Mouse (Mus musculus): ENCODE results near the gene Tex29. TPM values are rescaled to one million over a fixed set of nuclear protein-coding genes. Genes with fewer than 3 reads are reported as not detected.

Gene Tex29
- polyA plus RNA-seq, 2 experiments = 0.23 TPM; not detected in 1

DNA sequence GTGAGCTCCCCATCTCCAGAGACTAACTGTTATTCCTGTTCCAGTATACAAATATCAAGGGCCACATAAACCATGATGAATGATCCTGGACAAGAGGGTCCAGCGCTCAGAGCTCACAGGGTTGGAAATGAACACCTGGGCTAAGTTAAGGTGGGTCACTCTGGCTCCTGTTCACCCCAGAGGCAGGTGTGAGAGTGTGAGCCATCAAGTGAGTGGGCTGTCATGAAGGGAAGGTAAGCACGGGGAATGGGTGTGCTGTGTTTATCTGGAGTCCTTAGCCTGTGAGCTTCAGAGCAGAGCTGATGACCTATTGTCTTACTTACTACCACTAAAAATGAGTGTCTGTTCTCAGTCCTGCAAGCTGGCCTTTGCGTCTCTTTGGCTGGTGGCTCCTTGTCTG, 44.4 kb downstream of the Tex29 start:
- H3K36me3 ChIP-seq (ENCODE audit: control insufficient read depth, insufficient read depth, low read length) = no peaks in the 10 kb centered on the region
- no peak overlapping the region for H3K4me3 ChIP-seq (replicated peaks; ENCODE audit: low read length)
- no peak overlapping the region for H3K4me2 ChIP-seq (replicated peaks; ENCODE audit: low read depth, low read length, severe bottlenecking)
- ATAC-seq (ENCODE audit: low FRiP score, low read depth) (no peak), DNase-seq (ENCODE audit: low spot score) (no peak)
- no peak overlapping the region for H3K9ac ChIP-seq (ENCODE audit: low read depth, low read length, severe bottlenecking)
- no peaks in the 10 kb centered on the region for H3K4me1 ChIP-seq (ENCODE audit: control insufficient read depth, insufficient read depth, low read length)
- H3K9me3 ChIP-seq (ENCODE audit: control insufficient read depth, low read length) = no peaks in the 10 kb centered on the region
- 96% methylated on average over 3 of the region's 3 CpGs for WGBS
- H3K27ac ChIP-seq (replicated peaks; ENCODE audit: low read depth, low read length) = no peak overlapping the region
- no peaks in the 10 kb centered on the region for H3K27me3 ChIP-seq (ENCODE audit: control insufficient read depth, insufficient read depth, low read length)
- TF ChIP-seq POLR2A (IDR thresholded peaks at IDR 0.05; ENCODE audit: borderline replicate concordance, extremely low read depth, insufficient read depth, insufficient read length) = no peak

DNA sequence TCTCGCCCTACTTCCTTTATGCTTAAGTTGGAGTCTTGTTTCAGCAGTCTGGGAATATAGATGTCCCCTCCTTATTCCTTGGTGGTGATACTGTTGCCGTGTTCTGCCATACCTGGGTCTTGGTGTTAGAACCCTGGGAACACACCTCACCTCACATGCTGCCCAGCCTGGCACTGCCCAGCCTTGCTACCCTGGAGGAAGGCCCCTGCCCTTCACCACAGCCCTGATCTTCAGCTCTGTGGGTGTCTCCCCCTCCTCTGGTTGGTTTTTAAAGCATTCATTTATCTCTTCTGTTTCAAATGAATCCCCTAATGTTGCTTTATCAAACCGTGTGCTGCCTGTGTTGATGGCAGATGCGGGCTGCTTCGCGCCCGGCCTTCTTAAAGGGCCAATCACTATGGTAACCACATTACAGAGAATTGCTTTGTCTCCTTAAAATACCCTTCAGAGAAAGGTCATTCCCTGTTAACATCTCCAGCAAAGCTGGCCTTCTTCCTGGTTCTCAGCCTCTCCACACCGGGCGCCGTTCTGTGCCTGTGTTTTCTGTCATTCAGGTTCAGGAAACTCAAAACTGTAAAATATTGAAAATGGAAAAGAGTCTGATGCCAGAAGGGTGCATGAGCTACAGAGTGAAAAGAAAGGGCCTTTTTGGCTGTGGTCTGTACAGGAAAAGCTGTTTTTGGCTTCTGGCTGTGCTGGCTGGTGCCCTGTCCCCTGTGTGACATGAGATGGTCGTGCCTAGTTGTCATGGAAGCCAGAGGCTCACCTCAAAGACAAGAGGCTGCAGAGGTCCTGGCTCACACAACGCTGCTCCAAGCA, 45.8 kb downstream of the Tex29 start:
- no peak overlapping the region for H3K4me2 ChIP-seq (replicated peaks; ENCODE audit: low read depth, low read length, severe bottlenecking)
- H3K4me1 ChIP-seq (ENCODE audit: control insufficient read depth, insufficient read depth, low read length) = no peaks in the 10 kb centered on the region
- H3K27ac ChIP-seq (replicated peaks; ENCODE audit: low read depth, low read length) = no peak overlapping the region
- no peak for DNase-seq (ENCODE audit: low spot score)
- H3K4me3 ChIP-seq (replicated peaks; ENCODE audit: low read length) = no peak overlapping the region
- TF ChIP-seq POLR2A (IDR thresholded peaks at IDR 0.05; ENCODE audit: borderline replicate concordance, extremely low read depth, insufficient read depth, insufficient read length) = no peak
- no peak for ATAC-seq (ENCODE audit: low FRiP score, low read depth)
- WGBS = 78% methylated on average over 12 of the region's 12 CpGs
- no peaks in the 10 kb centered on the region for H3K27me3 ChIP-seq (ENCODE audit: control insufficient read depth, insufficient read depth, low read length)
- no peaks in the 10 kb centered on the region for H3K9me3 ChIP-seq (ENCODE audit: control insufficient read depth, low read length)
- H3K36me3 ChIP-seq (ENCODE audit: control insufficient read depth, insufficient read depth, low read length) = no peaks in the 10 kb centered on the region
- H3K9ac ChIP-seq (ENCODE audit: low read depth, low read length, severe bottlenecking) = no peak overlapping the region

GRCm38 (mm10) chr8:11886824-11887223, 46.5 kb downstream of the Tex29 start:
- 87% methylated on average over 2 of the region's 2 CpGs for WGBS
- Histone ChIP-seq H3K9me3 (ENCODE audit: control insufficient read depth, low read length) (no peaks in the 10 kb centered on the region), H3K27me3 (ENCODE audit: control insufficient read depth, insufficient read depth, low read length) (no peaks in the 10 kb centered on the region), H3K9ac (ENCODE audit: low read depth, low read length, severe bottlenecking) (no peak overlapping the region), H3K4me1 (ENCODE audit: control insufficient read depth, insufficient read depth, low read length) (no peaks in the 10 kb centered on the region), H3K4me2 (replicated peaks; ENCODE audit: low read depth, low read length, severe bottlenecking) (no peak overlapping the region), H3K36me3 (ENCODE audit: control insufficient read depth, insufficient read depth, low read length) (no peaks in the 10 kb centered on the region), H3K4me3 (replicated peaks; ENCODE audit: low read length) (no peak overlapping the region), H3K27ac (replicated peaks; ENCODE audit: low read depth, low read length) (no peak overlapping the region)
- TF ChIP-seq POLR2A (IDR thresholded peaks at IDR 0.05; ENCODE audit: borderline replicate concordance, extremely low read depth, insufficient read depth, insufficient read length) = no peak
- no peak for DNase-seq (ENCODE audit: low spot score)
- no peak for ATAC-seq (ENCODE audit: low FRiP score, low read depth)

- H3K27me3 ChIP-seq (ENCODE audit: control insufficient read depth, insufficient read depth, low read length) = no peaks in the 10 kb centered on the region
- H3K9me3 ChIP-seq (ENCODE audit: control insufficient read depth, low read length) = no peaks in the 10 kb centered on the region
- ATAC-seq (ENCODE audit: low FRiP score, low read depth) = no peak
- no peak overlapping the region for H3K27ac ChIP-seq (replicated peaks; ENCODE audit: low read depth, low read length)
- WGBS = 72% methylated on average over 7 of the region's 7 CpGs
- H3K4me2 ChIP-seq (replicated peaks; ENCODE audit: low read depth, low read length, severe bottlenecking) = no peak overlapping the region
- H3K4me1 ChIP-seq (ENCODE audit: control insufficient read depth, insufficient read depth, low read length) = no peaks in the 10 kb centered on the region
- no peak overlapping the region for H3K9ac ChIP-seq (ENCODE audit: low read depth, low read length, severe bottlenecking)
- H3K4me3 ChIP-seq (replicated peaks; ENCODE audit: low read length) = no peak overlapping the region
- no peak for DNase-seq (ENCODE audit: low spot score)
- no peak for TF ChIP-seq POLR2A (IDR thresholded peaks at IDR 0.05; ENCODE audit: borderline replicate concordance, extremely low read depth, insufficient read depth, insufficient read length)
- no peaks in the 10 kb centered on the region for H3K36me3 ChIP-seq (ENCODE audit: control insufficient read depth, insufficient read depth, low read length)
These were observed 49.1 kb downstream of the Tex29 start for GRCm38 (mm10) chr8:11889156-11890018.

- Histone ChIP-seq H3K4me3 (replicated peaks; ENCODE audit: low read length) (no peak overlapping the region), H3K36me3 (ENCODE audit: control insufficient read depth, insufficient read depth, low read length) (no peaks in the 10 kb centered on the region), H3K27me3 (ENCODE audit: control insufficient read depth, insufficient read depth, low read length) (no peaks in the 10 kb centered on the region), H3K4me2 (replicated peaks; ENCODE audit: low read depth, low read length, severe bottlenecking) (no peak overlapping the region), H3K9ac (ENCODE audit: low read depth, low read length, severe bottlenecking) (no peak overlapping the region), H3K4me1 (ENCODE audit: control insufficient read depth, insufficient read depth, low read length) (no peaks in the 10 kb centered on the region), H3K27ac (replicated peaks; ENCODE audit: low read depth, low read length) (no peak overlapping the region), H3K9me3 (ENCODE audit: control insufficient read depth, low read length) (no peaks in the 10 kb centered on the region)
- no peak for TF ChIP-seq POLR2A (IDR thresholded peaks at IDR 0.05; ENCODE audit: borderline replicate concordance, extremely low read depth, insufficient read depth, insufficient read length)
- ATAC-seq (ENCODE audit: low FRiP score, low read depth) (no peak), DNase-seq (ENCODE audit: low spot score) (no peak)
- 89% methylated on average over 2 of the region's 2 CpGs for WGBS
These were observed 52.5 kb downstream of the Tex29 start for GRCm38 (mm10) chr8:11892756-11893155.
